Mouse (Mus musculus) neutrophil, adult 65 days (primary cell): ENCODE data around the gene Rbp3. TPM values are rescaled to one million over a fixed set of nuclear protein-coding genes. Genes with fewer than 3 reads are reported as not detected.

Source experiments
- total RNA-seq: library from RNA; stranded (reverse); gene quantifications from 2 replicates; pipeline ENCODE4 v1.2.4, GENCODE M21; 2023

Rbp3 gene
- not detected in 2 replicates for total RNA-seq

DNA sequence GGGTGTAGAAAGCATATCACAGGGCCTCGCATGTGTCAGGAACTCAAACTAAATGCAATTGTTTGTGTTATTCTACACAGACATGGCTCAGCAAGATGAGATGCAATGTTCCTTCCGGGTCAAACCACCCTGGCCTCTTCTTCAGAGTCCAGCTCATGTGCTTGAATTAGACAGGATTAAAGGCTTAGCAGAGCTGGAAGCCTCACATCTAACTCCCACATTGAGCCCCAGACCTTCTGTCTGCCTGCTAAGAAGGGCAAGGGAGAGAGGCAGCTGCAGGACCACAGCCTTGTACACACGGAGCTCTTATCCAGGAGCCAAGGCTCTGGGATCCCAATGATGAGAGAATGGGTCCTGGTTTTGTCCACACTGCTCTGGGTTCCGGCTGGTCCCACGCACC, at the start of gene Rbp3:
Rbp3 (plus strand) TSS at position 243 of the 400 bp plus-strand sequence.

DNA sequence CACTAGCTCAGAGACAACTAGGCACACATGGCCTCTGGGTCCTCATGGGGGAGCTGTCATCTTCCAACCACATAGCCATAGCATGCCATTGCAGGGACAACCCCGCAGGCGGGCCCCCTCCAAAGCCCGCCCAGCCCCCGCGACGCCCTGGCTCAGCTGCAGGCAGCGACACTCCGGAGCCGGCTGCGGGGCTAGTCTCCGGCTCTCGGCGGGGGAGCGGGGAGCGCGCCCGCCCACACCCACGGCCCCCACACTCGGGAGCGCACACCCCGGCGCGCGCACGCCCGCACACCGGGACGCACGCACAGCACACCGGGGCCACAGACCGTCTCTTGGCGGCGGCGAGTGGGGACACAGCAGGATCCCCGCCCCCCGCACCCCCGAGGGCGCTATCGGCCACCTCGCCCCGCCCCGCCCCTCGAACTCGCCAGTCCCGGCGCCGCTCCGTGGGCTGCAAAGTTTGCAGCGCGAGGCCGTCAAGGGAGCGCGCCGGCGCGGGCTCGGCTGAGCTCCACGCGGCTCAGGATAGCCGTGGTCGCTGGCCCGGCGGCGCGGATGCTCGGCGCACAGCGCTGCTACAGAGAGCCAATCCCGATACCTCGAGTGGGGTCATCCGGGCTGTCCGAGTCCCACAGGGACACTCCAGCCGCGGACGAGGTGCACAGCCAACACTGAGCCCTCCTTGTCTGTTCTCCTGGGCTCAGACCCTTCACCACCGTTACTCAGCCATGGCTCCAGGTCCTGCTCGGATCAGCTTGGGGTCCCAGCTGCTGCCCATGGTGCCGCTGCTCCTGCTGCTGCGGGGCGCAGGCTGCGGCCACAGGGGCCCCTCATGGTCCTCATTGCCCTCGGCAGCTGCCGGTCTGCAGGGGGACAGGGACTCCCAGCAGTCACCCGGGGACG, 30.4 kb upstream of the Rbp3 start, which contains the start of gene Gdf10:
Gdf10 (plus strand) TSS at position 420 of the 903 bp plus-strand sequence.

GRCm38 (mm10) chr14:33940739-33941138, 13.1 kb upstream of the Rbp3 start, which contains the start of gene Gdf2:
Gene Gdf2 (plus strand): TSS chr14:33941039.

DNA sequence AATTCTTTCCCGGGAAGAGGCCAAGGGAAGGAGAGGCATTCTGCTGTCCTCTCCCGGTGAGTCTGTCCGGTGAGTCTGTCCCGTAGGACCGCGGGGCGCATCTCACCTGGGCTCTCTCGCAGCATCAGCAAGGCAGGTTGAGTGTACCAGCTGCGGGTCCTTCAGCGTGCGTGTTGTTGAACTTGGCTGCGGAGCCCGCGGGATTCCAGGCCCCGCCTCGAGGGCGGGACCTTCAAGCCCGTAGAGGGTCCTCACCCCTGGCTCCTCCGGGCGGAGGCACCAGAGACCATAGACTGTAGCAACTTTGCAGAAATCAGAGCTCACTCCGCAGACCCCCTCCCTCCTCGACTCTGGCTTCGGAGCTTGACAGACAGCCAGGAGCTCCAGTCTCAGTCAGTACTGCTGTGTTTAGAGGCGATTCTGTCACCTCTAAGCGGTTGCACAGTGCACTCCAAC, 24.8 kb downstream of the Rbp3 start, which contains the start of gene Zfp488:
Zfp488 (minus strand) TSS at position 161 of the 456 bp plus-strand sequence.

Other genes with a start within 250 kb of the Rbp3 start
- gene Gdf10, start 30.4 kb upstream of the Rbp3 start, total RNA-seq: not detected in 2 replicates
- gene Gdf2, start 13.0 kb upstream of the Rbp3 start, total RNA-seq: not detected in 2 replicates
- 0.14 and 0.35 TPM in 2 replicates for gene Zfp488, start 24.8 kb downstream of the Rbp3 start, total RNA-seq
- not detected in 2 replicates for gene Gm30083, start 61.2 kb downstream of the Rbp3 start, total RNA-seq
- gene Gm5460, start 62.8 kb downstream of the Rbp3 start, total RNA-seq: not detected in 2 replicates
- gene Antxrl, start 98.7 kb downstream of the Rbp3 start, total RNA-seq: not detected in 2 replicates
- gene Anxa8, start 132.0 kb downstream of the Rbp3 start, total RNA-seq: not detected in 2 replicates
- gene A630023A22Rik, start 148.8 kb downstream of the Rbp3 start, total RNA-seq: not detected in 2 replicates
- not detected in 2 replicates for gene Npy4r, start 198.5 kb downstream of the Rbp3 start, total RNA-seq
- gene Gprin2, start 247.7 kb downstream of the Rbp3 start, total RNA-seq: not detected in 2 replicates